Mouse (Mus musculus): ENCODE data around the gene 4930512M02Rik.
A peak's percentile ranks its signal among the peaks of the same experiment; 100 is the strongest.

Gene 4930512M02Rik

DNA sequence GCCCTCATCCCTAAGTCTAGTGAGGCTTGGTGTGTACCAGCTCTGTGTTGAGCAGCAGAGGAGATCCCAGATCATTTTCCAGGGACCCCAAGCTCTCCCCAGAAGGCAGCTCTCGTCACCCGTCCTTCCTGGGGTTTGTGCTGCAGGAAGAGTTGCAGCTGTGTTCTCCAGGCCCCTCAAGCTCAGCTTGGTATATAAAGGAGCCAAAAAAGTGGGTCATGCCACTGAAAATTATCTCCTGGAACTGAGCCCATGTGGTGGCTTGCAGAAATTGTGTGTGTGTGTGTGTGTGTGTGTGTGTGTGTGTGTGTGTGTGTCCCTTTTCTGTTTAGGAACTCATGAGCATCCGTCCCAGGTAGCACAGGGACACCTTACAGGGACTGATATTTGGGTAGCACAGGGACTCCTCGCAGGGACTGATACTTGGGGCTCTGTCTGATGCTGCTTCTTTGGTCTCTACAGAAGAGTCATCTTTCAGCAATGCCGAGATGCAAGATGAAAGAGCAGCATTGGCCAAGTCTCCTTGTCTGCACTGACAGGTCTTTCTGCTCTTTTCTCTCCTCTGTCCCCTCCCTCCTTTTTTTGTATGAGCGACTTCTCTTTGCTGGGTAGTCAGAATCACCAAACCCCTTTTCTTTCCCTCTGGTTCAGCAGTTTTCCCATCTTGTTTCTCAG lies 62.4 kb downstream of the 4930512M02Rik start:
- DNase-seq (ENCODE audit: low read depth, low spot score), result no peak

DNA sequence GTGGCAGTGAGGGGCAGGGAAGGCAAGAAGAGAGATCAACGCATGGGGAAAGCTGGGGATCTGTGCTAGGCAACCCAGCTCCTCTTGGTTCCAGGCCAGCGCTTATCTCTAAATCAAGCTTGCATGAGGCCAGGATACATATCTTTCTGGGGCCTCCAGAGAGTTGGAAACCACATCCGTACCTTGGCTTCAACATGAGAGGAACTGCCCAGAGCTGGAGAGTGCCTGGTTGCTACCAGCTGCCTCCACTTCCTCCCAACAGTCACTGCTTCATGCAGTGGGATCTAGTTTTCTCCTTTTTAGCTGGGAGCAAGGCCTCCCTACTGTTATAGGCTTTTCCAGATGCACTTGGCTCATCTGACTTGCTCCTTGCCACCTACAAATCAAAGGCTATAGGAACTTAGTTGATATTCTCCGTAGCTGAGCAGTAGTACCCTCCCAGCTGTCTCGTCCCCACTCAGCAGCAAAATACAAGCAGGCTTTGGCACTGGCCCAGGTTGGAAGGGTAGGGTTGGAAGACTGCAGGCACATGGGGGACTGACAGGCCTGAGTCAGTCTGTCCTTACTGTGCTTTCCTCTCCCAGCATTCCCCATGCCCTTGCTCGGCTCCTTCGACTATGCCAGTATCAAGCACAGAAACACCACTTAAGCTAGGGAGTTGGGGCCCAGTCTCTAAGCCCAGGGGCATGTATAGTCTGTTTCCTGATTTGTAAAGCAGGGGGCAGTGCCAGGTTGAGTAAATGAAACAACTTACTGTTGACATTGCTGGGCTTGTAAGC lies 63.2 kb downstream of the 4930512M02Rik start:
- peak; percentile 86 for DNase-seq (ENCODE audit: low read depth, low spot score)

DNA sequence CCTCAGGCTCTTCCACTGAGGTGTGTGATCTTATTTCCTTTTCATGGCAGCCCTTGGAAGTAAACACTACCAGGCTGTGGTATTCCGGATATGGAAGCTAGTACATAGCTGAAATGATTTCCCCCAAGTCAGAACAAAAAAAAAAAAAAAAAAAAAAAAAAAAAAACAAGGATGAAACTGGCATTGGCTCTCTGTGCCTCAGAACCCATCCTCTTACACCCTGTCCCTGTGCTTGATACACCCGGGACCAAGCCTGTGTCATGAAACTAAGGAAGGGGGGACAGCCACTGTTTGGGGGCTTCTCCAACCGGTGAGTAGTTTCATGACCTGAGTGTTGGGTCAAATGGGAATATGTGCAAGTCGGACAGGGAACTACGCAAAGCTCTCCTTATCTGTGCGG lies 66.5 kb downstream of the 4930512M02Rik start:
- no peak for DNase-seq (ENCODE audit: low read depth, low spot score)

DNA sequence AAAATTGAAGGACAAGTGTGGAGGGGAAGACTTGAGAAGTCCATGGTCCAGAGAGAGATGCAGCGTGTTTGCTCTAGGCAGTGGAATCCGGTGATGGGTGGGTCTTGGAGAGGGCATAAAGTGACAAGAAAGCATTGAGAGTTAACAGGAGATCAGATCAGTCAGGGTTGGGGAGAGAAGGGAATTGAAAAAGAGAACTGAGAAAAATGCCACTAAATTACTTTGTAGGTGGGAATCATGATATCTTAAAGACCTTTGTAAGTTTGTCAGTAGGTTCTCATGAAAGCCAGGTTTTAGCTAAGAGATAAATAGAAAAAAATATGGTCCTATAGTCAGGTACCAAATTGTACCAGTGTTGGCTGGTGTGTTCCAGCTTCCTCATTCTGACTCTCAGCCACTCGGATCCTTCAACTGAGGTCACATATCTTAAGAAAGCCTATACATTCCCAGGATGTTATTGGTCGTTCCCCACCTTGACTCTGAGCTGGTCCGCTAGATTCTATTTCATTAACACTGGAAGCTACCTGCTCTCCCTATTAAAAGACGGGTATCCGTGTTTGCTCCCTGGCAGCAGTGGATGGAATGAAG lies 68.4 kb downstream of the 4930512M02Rik start:
- DNase-seq (ENCODE audit: low read depth, low spot score), result no peak

DNA sequence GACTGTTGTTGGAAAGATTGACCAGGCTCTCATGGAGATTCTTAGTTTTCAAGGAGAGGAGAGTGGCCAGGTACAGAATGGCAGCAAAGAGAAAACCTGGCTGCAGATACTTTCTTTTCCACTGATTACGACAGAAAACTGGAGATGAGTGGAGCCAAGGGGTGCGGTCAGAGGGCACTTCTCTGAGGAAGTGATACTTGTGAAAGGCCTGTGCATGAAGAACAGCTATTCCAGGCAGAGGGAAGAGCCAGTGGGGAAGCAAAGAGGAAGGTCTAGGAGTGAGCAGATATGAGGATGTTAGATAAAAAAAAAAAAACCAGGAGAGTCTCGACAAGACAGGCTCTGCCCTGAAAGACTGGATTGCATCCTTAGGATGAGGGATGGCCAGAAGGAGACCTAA lies 69.0 kb downstream of the 4930512M02Rik start:
- no peak for DNase-seq (ENCODE audit: low read depth, low spot score)

DNA sequence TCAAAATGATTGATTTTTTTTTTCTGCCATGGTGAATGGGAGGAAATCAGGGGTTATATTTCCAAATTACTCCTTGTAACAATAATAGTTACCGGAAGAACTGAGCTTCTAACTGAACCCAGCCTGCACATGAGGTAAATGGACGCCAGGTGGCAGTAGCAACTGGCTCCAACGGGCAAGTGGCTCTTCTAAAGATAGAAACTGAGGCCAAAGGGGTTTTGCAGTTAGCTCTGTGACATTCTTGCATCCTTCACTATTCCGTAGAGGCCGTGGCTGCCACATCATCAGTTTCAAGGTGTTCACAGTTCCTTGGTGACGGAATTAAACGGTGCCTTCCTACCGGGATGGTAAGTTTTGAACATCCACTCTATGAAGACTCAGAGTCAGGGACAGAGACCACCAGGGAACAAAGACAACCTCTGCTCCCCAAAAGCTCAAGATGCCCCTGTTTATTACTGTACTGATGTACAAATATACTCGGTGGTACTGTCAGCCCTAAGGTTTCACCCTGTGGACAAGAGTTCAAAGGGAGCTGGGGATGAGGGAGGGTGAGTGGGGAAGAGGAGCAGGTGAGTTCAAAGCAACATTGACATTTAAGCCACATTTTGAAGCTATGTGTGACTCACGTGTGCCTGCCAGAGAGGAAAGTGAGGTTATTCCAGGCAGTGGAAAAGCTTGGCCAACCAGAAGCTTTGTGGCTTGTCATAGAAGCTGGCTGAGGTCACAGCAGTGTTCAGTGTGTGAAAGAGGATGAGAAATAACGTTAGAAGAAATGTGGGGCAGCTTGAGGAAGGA lies 70.3 kb downstream of the 4930512M02Rik start:
- DNase-seq (ENCODE audit: low read depth, low spot score), result peak; percentile 86

DNA sequence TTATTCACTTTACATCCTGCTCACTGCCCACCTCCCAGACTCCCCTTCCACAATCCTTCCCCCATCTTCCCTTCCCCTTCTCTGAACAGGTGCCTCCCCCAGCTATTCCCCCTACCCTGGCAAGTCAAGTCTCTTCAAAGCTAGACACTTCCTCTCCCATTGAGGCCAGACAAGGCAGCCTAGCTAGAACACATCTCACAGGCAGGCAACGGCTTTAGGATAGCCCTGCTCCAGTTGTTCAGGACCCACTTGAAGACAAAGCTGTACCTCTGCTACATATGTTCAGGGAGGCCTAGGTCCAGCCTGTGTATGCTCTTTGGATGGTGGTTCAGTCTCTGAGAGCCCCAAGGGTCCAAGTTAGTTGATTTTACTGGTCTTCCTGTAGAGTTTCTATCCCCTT lies 71.4 kb downstream of the 4930512M02Rik start:
- no peak for DNase-seq (ENCODE audit: low read depth, low spot score)

DNA sequence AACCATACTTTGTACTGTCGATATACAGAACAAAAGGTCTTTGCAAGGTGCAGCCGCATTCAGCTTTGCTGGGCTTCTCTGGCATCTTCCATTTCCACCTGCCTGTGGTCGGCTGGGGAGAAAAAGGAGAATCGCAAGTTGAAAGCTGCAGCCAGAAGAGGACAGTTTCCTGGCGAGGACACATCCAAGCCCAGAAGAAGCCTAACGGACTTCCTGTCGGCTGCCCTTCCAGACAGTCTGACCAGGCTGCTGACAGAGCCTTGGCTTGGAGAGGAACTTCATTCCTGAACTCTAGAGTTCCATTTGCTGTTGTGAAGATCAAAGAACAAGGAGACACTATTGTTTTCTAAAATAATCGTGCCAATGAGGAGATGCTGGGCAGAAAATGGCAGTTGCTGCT lies 72.1 kb downstream of the 4930512M02Rik start:
- DNase-seq (ENCODE audit: low read depth, low spot score), result no peak

DNA sequence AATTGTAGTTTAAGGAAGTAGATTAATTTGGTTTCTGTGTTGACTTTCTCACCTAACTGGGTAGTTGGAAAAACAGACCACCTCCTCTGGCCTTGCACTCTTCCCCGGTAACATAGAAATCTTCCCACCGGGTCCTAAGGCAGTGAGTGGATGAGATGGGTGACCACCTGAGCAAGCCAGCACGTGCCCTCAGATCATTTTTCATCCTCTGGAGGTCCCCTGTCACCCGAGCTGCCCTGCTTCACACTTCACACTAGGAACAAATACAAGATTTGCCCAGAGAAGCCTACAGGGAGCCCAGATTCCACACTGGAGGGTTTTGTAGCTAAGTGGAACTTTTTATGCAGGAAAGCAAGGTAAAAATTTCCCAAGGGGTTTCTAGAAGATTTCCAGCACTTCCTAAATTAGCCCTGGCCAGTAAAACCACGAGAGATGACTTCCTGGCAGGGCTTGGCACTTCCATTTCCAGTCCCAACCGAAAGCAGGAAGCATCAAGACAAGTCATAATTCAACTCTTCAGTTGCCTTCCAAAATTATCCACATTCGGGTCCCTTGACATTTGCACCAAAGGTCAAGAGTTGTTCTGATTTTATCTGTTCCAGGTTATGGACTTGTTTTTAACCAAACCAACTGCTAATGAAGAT lies 79.9 kb downstream of the 4930512M02Rik start:
- DNase-seq (ENCODE audit: low read depth, low spot score), result no peak

DNA sequence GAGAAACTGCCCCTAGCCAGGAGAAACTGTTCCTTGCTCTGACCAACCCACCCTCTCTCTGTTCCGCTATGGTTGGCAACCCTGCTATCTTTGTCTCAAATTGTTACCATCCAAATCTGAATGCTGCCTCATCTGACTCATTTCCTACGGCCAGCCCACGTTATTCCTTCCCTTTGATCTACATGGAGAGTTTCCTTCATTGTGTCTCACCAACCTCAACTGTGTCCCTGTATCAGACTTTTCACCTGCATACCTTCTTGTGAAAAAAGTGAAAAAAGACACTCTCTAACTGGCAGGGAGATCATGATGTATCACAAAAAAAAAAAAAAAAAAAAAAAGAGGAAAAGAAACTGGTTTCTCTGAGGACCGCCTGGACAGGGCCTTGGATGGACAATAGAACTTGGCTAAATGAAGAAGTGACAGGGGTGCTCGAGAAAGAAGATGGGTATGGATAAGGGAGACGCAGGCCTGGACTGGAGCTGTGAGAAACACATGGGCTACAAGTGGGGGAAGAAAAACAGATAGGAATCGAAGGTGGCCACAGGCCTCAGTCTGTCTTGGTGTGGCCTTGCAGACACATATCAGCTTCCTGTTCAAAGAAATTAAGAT lies 80.6 kb downstream of the 4930512M02Rik start:
- peak; percentile 44 for DNase-seq (ENCODE audit: low read depth, low spot score)

DNA sequence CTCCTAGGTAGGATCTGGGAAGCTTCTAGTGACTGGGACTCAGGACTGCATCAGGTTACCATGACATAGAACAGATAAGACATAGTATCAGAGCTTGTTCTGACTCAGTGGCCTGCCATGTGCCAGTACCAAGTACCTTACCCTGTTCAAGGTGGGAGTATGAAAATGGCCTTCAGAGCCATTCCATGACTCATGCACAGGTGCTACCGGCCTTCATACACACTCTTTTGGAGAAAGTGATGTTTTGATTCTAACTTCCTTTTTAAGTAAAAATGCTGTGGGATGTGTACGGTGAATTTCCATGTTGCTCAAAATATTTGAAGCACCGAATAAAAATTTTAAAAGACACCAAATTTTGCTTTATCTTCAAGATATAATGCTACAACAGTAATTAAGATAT lies 81.7 kb downstream of the 4930512M02Rik start:
- DNase-seq (ENCODE audit: low read depth, low spot score), result no peak

All from CD4-positive helper T cell, adult 2 months (primary cell).